Mouse (Mus musculus) kidney, adult 18-20 months (tissue): ENCODE measurements around the gene Acly.
A peak's percentile ranks its signal among the peaks of the same experiment; 100 is the strongest.
"Not testable (repeated sequence)": the region's sequence is repeated elsewhere in the genome, so short reads cannot be mapped to it uniquely, and the experiment has no call there.

Experiments
- DNase-seq: peaks from one replicate; pipeline ENCODE4 v3.0.0; 2021

The Acly gene

GRCm38 (mm10) chr11:100544832-100545745 lies 17.3 kb upstream of the Acly start, which contains the start of gene Ttc25:
Ttc25 (plus strand) TSS chr11:100545607.
- peak; percentile 89 for DNase-seq

DNA sequence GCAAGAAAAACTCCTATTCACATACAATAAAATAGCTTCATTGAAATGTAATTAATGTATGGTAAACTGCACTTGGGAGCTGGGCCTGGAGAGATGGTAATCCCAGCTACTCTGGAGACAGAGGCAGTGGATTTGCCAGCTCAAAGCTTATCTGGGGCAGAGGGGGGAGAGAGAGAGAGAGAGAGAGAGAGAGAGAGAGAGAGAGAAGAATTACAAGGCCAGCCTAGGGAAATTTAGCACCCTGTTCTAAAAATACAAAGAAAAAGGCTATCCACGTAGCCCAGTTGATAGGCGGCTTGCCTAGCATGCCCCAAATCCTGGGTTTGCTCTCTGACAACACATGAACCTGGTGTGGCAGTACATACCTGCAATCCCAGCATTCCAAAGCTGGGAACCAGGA lies 13.8 kb upstream of the Acly start:
- no peak for DNase-seq

- no peak for DNase-seq
These were observed 13.2 kb upstream of the Acly start for GRCm38 (mm10) chr11:100540966-100541365.

DNA sequence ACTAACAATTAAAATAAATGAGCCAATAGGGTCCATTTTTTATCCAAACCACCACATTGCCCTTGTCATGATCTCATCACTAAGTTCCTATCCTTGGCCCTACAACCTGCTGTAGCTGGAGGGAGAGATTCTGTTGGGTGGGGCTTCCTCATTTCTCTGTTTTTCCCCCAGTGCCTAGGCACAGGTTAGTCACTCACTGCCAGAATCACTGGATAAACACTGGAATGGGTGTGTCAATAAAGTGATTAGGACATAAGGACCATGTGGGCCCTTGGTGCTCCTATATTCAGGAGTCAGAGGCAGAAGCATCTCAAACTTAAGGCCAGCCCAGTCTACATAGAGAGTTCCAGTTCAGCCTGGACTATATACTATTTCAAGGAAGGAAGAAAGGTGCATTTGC lies 8.7 kb upstream of the Acly start:
- DNase-seq, result no peak

- DNase-seq, result no peak
These were observed 8.2 kb upstream of the Acly start for GRCm38 (mm10) chr11:100535996-100536395.

- not testable (repeated sequence) for DNase-seq
These were observed 7.0 kb upstream of the Acly start for GRCm38 (mm10) chr11:100534821-100535220.

DNA sequence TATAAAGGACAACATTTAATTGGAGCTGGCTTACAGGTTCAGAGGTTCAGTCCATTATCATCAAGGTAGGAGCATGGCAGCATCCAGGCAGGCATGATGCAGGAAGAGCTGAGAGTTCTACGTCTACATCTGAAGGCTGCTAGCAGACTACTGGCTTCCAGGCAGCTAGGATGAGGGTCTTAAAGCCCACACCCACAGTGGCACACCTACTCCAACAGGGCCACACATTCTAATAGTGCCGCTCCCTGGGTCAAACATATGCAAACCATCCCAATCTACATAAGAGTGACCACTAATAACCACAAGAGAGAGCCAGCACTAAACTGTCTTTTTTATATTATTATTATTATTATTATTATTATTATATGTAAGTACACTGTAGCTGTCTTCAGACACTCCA lies 6.6 kb upstream of the Acly start:
- not testable (repeated sequence) for DNase-seq

GRCm38 (mm10) chr11:100533871-100534270 lies 6.1 kb upstream of the Acly start:
- DNase-seq, result no peak

- no peak for DNase-seq
These were observed 770 bp upstream of the Acly start for GRCm38 (mm10) chr11:100528375-100529165.

- DNase-seq, result peak; percentile 74
These were observed 738 bp downstream of the Acly start for GRCm38 (mm10) chr11:100527066-100527457.

DNA sequence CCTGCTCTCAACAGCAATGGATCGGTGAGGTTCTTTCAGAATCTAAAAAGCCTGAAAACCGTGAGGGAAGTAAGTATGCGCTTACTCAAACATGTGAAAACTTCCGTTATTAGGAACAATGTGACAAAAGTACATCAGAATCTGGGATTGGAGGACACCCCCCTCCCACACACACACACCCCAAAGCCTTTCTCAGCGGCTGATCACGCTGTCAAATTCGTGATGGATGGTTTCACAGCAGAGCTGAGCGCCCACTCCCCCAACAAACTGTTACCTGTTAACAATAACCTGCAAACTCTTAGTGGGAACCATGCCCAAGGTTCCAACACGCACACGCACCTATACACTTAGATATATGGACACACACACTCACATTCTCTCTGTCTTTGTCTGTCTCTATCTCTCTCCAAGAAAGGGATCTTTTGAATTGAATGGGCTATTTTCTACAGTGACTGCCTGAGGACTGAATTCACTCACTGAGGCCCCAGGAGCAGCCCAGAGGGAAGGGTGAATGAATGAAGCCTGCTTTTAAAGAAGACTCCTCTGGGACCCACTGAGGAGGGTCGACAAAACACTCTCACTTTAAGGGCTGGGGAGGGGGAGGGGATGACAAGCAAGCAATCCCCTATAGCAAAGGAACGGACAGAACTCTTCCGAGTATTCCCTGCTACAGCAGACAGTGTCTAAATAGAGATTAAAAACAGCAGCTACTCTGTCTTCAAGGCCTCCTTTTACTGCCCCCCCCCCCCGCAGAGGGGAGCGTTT lies 1.6 kb downstream of the Acly start:
- DNase-seq, result no peak

- no peak for DNase-seq
These were observed 2.7 kb downstream of the Acly start for GRCm38 (mm10) chr11:100524987-100525630.

- no peak for DNase-seq
These were observed 3.4 kb downstream of the Acly start for GRCm38 (mm10) chr11:100524358-100524757.

DNA sequence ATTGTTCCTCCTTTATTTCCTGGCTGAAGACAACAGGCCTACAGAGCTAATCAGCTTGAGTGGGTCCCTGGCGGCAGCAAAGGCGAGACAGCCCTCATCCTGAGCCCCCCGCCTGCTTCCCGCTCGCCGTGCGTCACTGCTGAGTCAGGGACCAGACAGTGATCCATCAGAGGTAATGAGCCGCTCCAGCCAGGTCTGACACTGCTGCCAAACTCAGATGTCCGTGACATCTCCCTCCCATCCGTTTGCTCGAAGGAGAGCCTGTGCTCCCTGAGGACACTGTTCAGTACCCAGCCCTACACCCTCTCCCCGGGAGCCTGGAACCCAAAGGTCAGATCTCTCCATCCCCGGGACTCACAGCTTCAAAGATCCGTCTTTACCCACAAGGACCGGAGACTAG lies 7.0 kb downstream of the Acly start:
- peak; percentile 65 for DNase-seq

- no peak for DNase-seq
These were observed 8.6 kb downstream of the Acly start for GRCm38 (mm10) chr11:100519188-100519587.

DNA sequence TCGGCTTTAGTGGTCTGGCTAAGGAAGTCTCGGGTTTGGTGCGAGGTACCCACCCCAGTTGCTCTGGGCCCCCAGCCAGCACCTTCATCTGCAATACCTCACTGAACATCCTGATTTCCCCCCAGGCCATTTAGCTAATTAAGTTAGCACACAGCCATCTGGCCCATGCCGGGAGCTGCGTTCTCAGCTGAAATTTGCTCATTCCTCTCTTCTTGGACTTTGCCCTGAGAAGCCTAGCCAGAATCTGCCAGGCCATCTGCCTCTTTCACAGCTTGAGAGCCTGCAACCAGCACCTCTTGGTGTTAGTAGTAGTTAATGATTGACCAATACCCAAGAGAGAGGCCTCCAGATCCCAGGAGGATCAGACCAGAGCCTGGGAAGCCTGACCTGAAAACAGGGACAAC lies 9.6 kb downstream of the Acly start:
- DNase-seq, result peak; percentile 76

GRCm38 (mm10) chr11:100516291-100516690 lies 11.5 kb downstream of the Acly start:
- no peak for DNase-seq

DNA sequence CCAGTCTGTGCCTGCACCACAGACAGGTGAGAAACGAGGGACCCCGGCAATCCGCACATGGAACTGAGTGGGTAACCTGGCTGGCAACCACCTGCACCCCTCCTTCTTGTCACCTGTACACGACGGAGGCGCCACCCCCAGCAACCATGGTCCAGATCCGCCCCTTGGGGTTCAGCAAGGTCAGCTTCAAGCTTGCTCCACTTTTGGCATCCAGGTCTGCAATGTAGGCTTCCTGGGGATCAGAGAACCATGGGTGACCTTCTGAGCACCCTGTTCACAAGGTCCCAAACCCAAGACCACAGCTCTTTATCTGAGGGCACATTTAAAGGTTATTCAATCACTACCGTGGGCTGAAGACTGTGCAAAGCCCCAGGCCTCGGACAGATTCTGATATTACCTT lies 12.0 kb downstream of the Acly start:
- no peak for DNase-seq

DNA sequence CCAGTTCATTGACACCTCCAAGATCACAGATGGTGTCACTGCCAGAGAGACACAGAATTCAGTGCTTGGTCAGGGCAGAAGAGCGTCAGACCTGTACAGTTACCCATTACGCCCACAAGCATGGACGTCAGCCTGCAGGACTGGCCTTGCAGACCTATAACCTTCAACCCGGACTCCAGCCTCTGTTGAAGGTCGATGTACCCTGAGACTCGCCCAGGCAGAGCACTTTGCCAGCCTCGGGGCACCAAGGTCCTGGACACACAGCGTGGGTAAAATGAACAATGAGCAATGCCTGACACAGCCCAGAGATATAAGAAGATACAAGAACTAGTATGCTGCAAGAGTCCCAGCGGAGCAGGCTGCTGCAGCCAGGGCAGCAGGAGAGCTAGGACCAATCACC lies 12.7 kb downstream of the Acly start:
- peak; percentile 43 for DNase-seq

GRCm38 (mm10) chr11:100513716-100514115 lies 14.1 kb downstream of the Acly start:
- DNase-seq, result no peak

GRCm38 (mm10) chr11:100512384-100512783 lies 15.4 kb downstream of the Acly start:
- DNase-seq, result peak; percentile 41

DNA sequence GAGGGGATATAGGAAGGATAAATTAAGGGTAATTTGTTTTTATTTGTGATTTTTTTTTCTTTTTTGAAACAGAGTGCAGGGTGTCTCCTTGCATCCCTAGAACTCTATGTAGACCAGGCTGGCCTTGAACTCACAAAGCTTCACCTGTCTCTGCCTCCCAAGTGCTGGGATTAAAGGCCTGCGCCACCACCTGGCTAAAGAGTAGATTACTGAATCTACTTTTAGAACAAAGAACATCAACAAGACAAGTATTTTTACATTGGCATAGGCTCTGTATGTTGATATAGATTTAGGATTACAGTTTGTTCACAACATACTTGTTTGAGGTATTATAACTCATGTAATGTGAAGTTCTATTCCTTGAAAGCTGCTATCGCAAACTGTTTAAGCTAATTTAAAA lies 17.2 kb downstream of the Acly start:
- no peak for DNase-seq

DNA sequence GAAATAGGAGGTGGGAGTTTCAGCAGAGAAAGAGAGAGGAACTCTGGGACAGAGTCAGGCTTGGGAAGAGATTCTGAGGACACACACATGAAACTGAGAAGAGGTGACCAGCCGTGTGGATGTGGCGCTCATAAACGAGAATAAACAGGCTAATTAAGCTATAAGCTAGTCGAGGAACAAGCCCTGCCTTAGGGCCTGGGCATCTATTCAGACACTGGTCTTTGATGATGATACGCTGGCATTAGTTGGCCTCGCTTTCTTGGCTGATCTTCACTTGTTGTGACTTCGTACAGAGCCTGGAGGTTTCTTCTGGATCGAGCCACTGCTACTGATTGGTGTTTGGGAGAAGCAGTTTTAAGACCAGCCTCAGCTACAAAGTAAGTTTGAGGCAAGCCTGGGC lies 21.8 kb downstream of the Acly start:
- no peak for DNase-seq
